Mouse (Mus musculus) spleen, adult 2 months (tissue): ENCODE data around the gene Cfap299.

ENCODE experiments used
- CTCF ChIP-seq: fragments of 200-500 bp; IDR thresholded peaks from 2 replicates; pipeline ENCODE4 v1.5.1; 2011; ENCODE audit warnings: mild to moderate bottlenecking, inconsistent platforms; ENCODE audit not compliant: insufficient read depth, insufficient read length, insufficient replicate concordance; ENCODE audit errors: extremely low read depth
- POLR2A ChIP-seq: fragments of 200-500 bp; IDR thresholded peaks from 2 replicates; pipeline ENCODE4 v1.6.1; 2011; ENCODE audit warnings: low read depth, low read length, inconsistent platforms

- no peak for TF ChIP-seq CTCF
- TF ChIP-seq POLR2A: no peak
These were observed 73.1 kb downstream of the Cfap299 start for GRCm38 (mm10) chr5:98402165-98402564.
